ENCODE assay signal across 21 mouse cellular contexts in genomic region chr11:113668857-113669256, GRCm38 (mm10). TPM values are rescaled to one million over a fixed set of nuclear protein-coding genes. Genes with fewer than 3 reads are reported as not detected.
DNase-seq lines count a peak whose midpoint lies in the region; ATAC-seq and TF ChIP-seq lines count a peak whose summit lies in the region.
"Had no signal": no experiment of that assay in that cellular context is flagged by ENCODE, and none has a peak within 500 bp of the region (broad histone marks: within the 10 kb centered on the region; RNA-seq: fewer than 3 reads in every experiment).

No protein-coding gene starts in this region.

- H3K36me3 ChIP-seq in heart, embryonic 13.5 days = peaks cover 81% of the 10 kb centered on the region
- peaks cover 49% of the 10 kb centered on the region for H3K36me3 ChIP-seq in limb, embryonic 15.5 days
- H3K36me3 ChIP-seq in limb, embryonic 10.5 days = peaks cover 85% of the 10 kb centered on the region
- H3K36me3 ChIP-seq in stomach, embryonic 15.5 days = peaks cover 21% of the 10 kb centered on the region; the same call in 1 of the 2 replicates
- no peaks in the 10 kb centered on the region; the same call in 1 of the 2 replicates for H3K36me3 ChIP-seq in stomach, postnatal 0 days (ENCODE audit: control insufficient read depth, insufficient read depth, low read length)

- no peak overlapping the region for H3K4me3 ChIP-seq in heart, embryonic 13.5 days
- no peak overlapping the region for H3K4me3 ChIP-seq in limb, embryonic 15.5 days
- H3K4me3 ChIP-seq in limb, embryonic 10.5 days = no peak overlapping the region
- H3K4me3 ChIP-seq in stomach, embryonic 15.5 days (replicated peaks) = no peak overlapping the region
- no peak overlapping the region for H3K4me3 ChIP-seq in stomach, postnatal 0 days (ENCODE audit: low read depth, low read length)
- H3K4me3 ChIP-seq: forebrain, embryonic 15.5 days; heart, adult 2 months; heart, embryonic 12.5 days; hindbrain, embryonic 15.5 days had no signal

- no peak overlapping the region for H3K27ac ChIP-seq in heart, embryonic 13.5 days (replicated peaks)
- 0 out of 2 replicates have a peak overlapping the region, but pooled peaks have one; percentile 6 for H3K27ac ChIP-seq in limb, embryonic 15.5 days
- H3K27ac ChIP-seq in limb, embryonic 10.5 days = no peak overlapping the region
- H3K27ac ChIP-seq in stomach, embryonic 15.5 days = peak overlapping the region; percentile 85; the same call in 1 of the 2 replicates
- no peak overlapping the region; the same call in 1 of the 2 replicates for H3K27ac ChIP-seq in stomach, postnatal 0 days (replicated peaks)
- H3K27ac ChIP-seq: forebrain, embryonic 15.5 days; heart, adult 2 months; hindbrain, embryonic 15.5 days had no signal

- H3K9ac ChIP-seq in heart, embryonic 13.5 days = 0 out of 2 replicates have a peak overlapping the region, but pooled peaks have one; percentile 21
- no peak overlapping the region for H3K9ac ChIP-seq in limb, embryonic 15.5 days
- H3K9ac ChIP-seq in stomach, embryonic 15.5 days = no peak overlapping the region
- H3K9ac ChIP-seq in stomach, postnatal 0 days (ENCODE audit: low read length) = no peak overlapping the region
- H3K9ac ChIP-seq: forebrain, embryonic 15.5 days; heart, embryonic 12.5 days; hindbrain, embryonic 15.5 days had no signal

- H3K4me2 ChIP-seq in heart, embryonic 13.5 days = no peak overlapping the region
- no peak overlapping the region for H3K4me2 ChIP-seq in limb, embryonic 15.5 days
- no peak overlapping the region for H3K4me2 ChIP-seq in stomach, embryonic 15.5 days
- no peak overlapping the region for H3K4me2 ChIP-seq in stomach, postnatal 0 days (replicated peaks; ENCODE audit: low read depth)
- H3K4me2 ChIP-seq: forebrain, embryonic 15.5 days; heart, embryonic 12.5 days; hindbrain, embryonic 15.5 days had no signal

- TF ChIP-seq EP300 in stomach, postnatal 0 days (optimal IDR thresholded peaks at IDR 0.05) = no peak

- H3K4me1 ChIP-seq in heart, embryonic 13.5 days = peaks cover 46% of the 10 kb centered on the region
- peaks cover 7% of the 10 kb centered on the region; the same call in 1 of the 2 replicates for H3K4me1 ChIP-seq in limb, embryonic 15.5 days
- peaks cover 7% of the 10 kb centered on the region for H3K4me1 ChIP-seq in limb, embryonic 10.5 days
- peaks cover 11% of the 10 kb centered on the region for H3K4me1 ChIP-seq in stomach, embryonic 15.5 days
- peaks cover 3% of the 10 kb centered on the region for H3K4me1 ChIP-seq in stomach, postnatal 0 days (replicated peaks; ENCODE audit: control insufficient read depth, insufficient read depth)

- H3K9me3 ChIP-seq in heart, embryonic 13.5 days = no peaks in the 10 kb centered on the region
- H3K9me3 ChIP-seq in limb, embryonic 15.5 days = no peaks in the 10 kb centered on the region
- H3K9me3 ChIP-seq in limb, embryonic 10.5 days (replicated peaks) = no peaks in the 10 kb centered on the region
- no peaks in the 10 kb centered on the region for H3K9me3 ChIP-seq in stomach, embryonic 15.5 days
- H3K9me3 ChIP-seq in stomach, postnatal 0 days (ENCODE audit: control insufficient read depth, low read length) = no peaks in the 10 kb centered on the region
- H3K9me3 ChIP-seq: forebrain, embryonic 15.5 days; heart, embryonic 12.5 days; hindbrain, embryonic 15.5 days had no signal

- H3K27me3 ChIP-seq in heart, embryonic 13.5 days (replicated peaks) = no peaks in the 10 kb centered on the region
- H3K27me3 ChIP-seq in limb, embryonic 15.5 days = no peaks in the 10 kb centered on the region
- H3K27me3 ChIP-seq in limb, embryonic 10.5 days (ENCODE audit: low read depth, poor library complexity, severe bottlenecking) = no peaks in the 10 kb centered on the region
- no peaks in the 10 kb centered on the region for H3K27me3 ChIP-seq in stomach, embryonic 15.5 days (replicated peaks)
- H3K27me3 ChIP-seq in stomach, postnatal 0 days (ENCODE audit: control insufficient read depth, insufficient read depth, low read length) = no peaks in the 10 kb centered on the region
- H3K27me3 ChIP-seq: CH12.LX; forebrain, embryonic 15.5 days; heart, embryonic 12.5 days; hindbrain, embryonic 15.5 days; Patski had no signal

- no peak for ATAC-seq in heart, embryonic 13.5 days (ENCODE audit: extremely low read depth, insufficient number of reproducible peaks, low FRiP score, low TSS enrichment)
- no peak for ATAC-seq in limb, embryonic 15.5 days (ENCODE audit: insufficient number of reproducible peaks, low FRiP score, low TSS enrichment, low read depth)
- ATAC-seq in stomach, embryonic 15.5 days (ENCODE audit: insufficient read depth, low FRiP score, low read depth) = no peak
- ATAC-seq in stomach, postnatal 0 days (ENCODE audit: low FRiP score, low TSS enrichment) = no peak
- ATAC-seq: activated CD4-positive, CD25-positive, alpha-beta regulatory T cell, adult 4 months; forebrain, embryonic 15.5 days; Patski had no signal

- 79% methylated on average over 5 of the region's 5 CpGs for WGBS in heart, embryonic 13.5 days
- 87% methylated on average over 5 of the region's 5 CpGs for WGBS in limb, embryonic 15.5 days
- WGBS in limb, embryonic 10.5 days = 95% methylated on average over 5 of the region's 5 CpGs
- WGBS in stomach, embryonic 15.5 days = 83% methylated on average over 5 of the region's 5 CpGs
- WGBS in stomach, postnatal 0 days = 76% methylated on average over 5 of the region's 5 CpGs

- TF ChIP-seq CTCF in stomach, postnatal 0 days (IDR thresholded peaks at IDR 0.05; ENCODE audit: low read depth) = no peak

- DNase-seq in heart, adult 8-10 months (ENCODE audit: low spot score) = no peak
- DNase-seq in limb, embryonic 10.5 days (ENCODE audit: low spot score) = no peak
- no peak for DNase-seq in stomach, postnatal 0 days (ENCODE audit: low spot score)
- DNase-seq in right cerebral cortex, postnatal 4 days = no peak
- DNase-seq: adrenal gland, postnatal 14 days; cerebellum, adult 18-20 months; cerebellum, adult 9-11 months; cerebellum, postnatal 36 days; gastrocnemius, postnatal 14 days; heart, adult 2 months; heart, postnatal 36 days had no signal

RNA-seq across cellular contexts. Expression of gene Fam104a, which starts 15.1 kb away (rescaled TPM):
- 43.9 and 46.5 TPM in 2 replicates for polyA plus RNA-seq in heart, embryonic 13.5 days (2015; fragmentation: Nextera tagmentation; extraction: Ambion mirVana)
- total RNA-seq in heart, adult 8-10 months (2022) = 10 to 100 TPM; 15.0 to 16.7 (median 15.8) TPM
- 45.6 and 46.0 TPM in 2 replicates for polyA plus RNA-seq in limb, embryonic 15.5 days (2015; fragmentation: Nextera tagmentation; extraction: Ambion mirVana)
- polyA plus RNA-seq in limb, embryonic 10.5 days (2016; fragmentation: Nextera tagmentation; extraction: Ambion mirVana) = 55.0 and 55.4 TPM in 2 replicates
- 43.8 and 49.8 TPM in 2 replicates for polyA plus RNA-seq in stomach, embryonic 15.5 days (2015; fragmentation: Nextera tagmentation; extraction: Ambion mirVana)
- polyA plus RNA-seq in stomach, postnatal 0 days (2015; fragmentation: Nextera tagmentation; extraction: Ambion mirVana) = 34.2 and 34.3 TPM in 2 replicates

RNA-seq across cellular contexts. Expression of gene D11Wsu47e, which starts 15.4 kb away (rescaled TPM):
- 15.1 and 16.0 TPM in 2 replicates for polyA plus RNA-seq in heart, embryonic 13.5 days (2015; fragmentation: Nextera tagmentation; extraction: Ambion mirVana)
- 1 to 10 TPM; 5.9 to 8.4 (median 6.8) TPM for total RNA-seq in heart, adult 8-10 months (2022)
- 19.2 and 21.5 TPM in 2 replicates for polyA plus RNA-seq in limb, embryonic 15.5 days (2015; fragmentation: Nextera tagmentation; extraction: Ambion mirVana)
- polyA plus RNA-seq in limb, embryonic 10.5 days (2016; fragmentation: Nextera tagmentation; extraction: Ambion mirVana) = 26.7 and 28.4 TPM in 2 replicates
- 20.0 and 20.7 TPM in 2 replicates for polyA plus RNA-seq in stomach, embryonic 15.5 days (2015; fragmentation: Nextera tagmentation; extraction: Ambion mirVana)
- 8.7 and 9.7 TPM in 2 replicates for polyA plus RNA-seq in stomach, postnatal 0 days (2015; fragmentation: Nextera tagmentation; extraction: Ambion mirVana)

RNA-seq across cellular contexts. Expression of gene Slc39a11, which starts 19.0 kb away (rescaled TPM):
- 15.2 and 16.8 TPM in 2 replicates for polyA plus RNA-seq in heart, embryonic 13.5 days (2015; fragmentation: Nextera tagmentation; extraction: Ambion mirVana)
- 1 to 10 TPM; 2.8 to 4.4 (median 4.0) TPM for total RNA-seq in heart, adult 8-10 months (2022)
- polyA plus RNA-seq in limb, embryonic 15.5 days (2015; fragmentation: Nextera tagmentation; extraction: Ambion mirVana) = 30.0 and 30.1 TPM in 2 replicates
- polyA plus RNA-seq in limb, embryonic 10.5 days (2016; fragmentation: Nextera tagmentation; extraction: Ambion mirVana) = 14.2 and 15.7 TPM in 2 replicates
- 37.1 and 46.6 TPM in 2 replicates for polyA plus RNA-seq in stomach, embryonic 15.5 days (2015; fragmentation: Nextera tagmentation; extraction: Ambion mirVana)
- polyA plus RNA-seq in stomach, postnatal 0 days (2015; fragmentation: Nextera tagmentation; extraction: Ambion mirVana) = 56.6 and 58.0 TPM in 2 replicates

RNA-seq across cellular contexts. Expression of gene Cog1, which starts 19.9 kb away (rescaled TPM):
- polyA plus RNA-seq in heart, embryonic 13.5 days (2015; fragmentation: Nextera tagmentation; extraction: Ambion mirVana) = 15.5 and 16.6 TPM in 2 replicates
- 10 to 100 TPM; 21.0 to 26.0 (median 22.8) TPM for total RNA-seq in heart, adult 8-10 months (2022)
- 24.9 and 25.4 TPM in 2 replicates for polyA plus RNA-seq in limb, embryonic 15.5 days (2015; fragmentation: Nextera tagmentation; extraction: Ambion mirVana)
- 26.3 and 31.1 TPM in 2 replicates for polyA plus RNA-seq in limb, embryonic 10.5 days (2016; fragmentation: Nextera tagmentation; extraction: Ambion mirVana)
- 23.1 and 25.3 TPM in 2 replicates for polyA plus RNA-seq in stomach, embryonic 15.5 days (2015; fragmentation: Nextera tagmentation; extraction: Ambion mirVana)
- 14.4 and 15.3 TPM in 2 replicates for polyA plus RNA-seq in stomach, postnatal 0 days (2015; fragmentation: Nextera tagmentation; extraction: Ambion mirVana)

RNA-seq across cellular contexts. Expression of gene Cpsf4l, which starts 41.0 kb away (rescaled TPM):
- polyA plus RNA-seq in heart, embryonic 13.5 days (2015; fragmentation: Nextera tagmentation; extraction: Ambion mirVana) = 0.24 TPM in 1 of 2 replicates, not detected in the other
- not detected for total RNA-seq in heart, adult 8-10 months (2022)
- 0.92 and 1.3 TPM in 2 replicates for polyA plus RNA-seq in limb, embryonic 15.5 days (2015; fragmentation: Nextera tagmentation; extraction: Ambion mirVana)
- polyA plus RNA-seq in limb, embryonic 10.5 days (2016; fragmentation: Nextera tagmentation; extraction: Ambion mirVana) = 0.67 and 0.90 TPM in 2 replicates
- 0.23 and 0.42 TPM in 2 replicates for polyA plus RNA-seq in stomach, embryonic 15.5 days (2015; fragmentation: Nextera tagmentation; extraction: Ambion mirVana)
- polyA plus RNA-seq in stomach, postnatal 0 days (2015; fragmentation: Nextera tagmentation; extraction: Ambion mirVana) = 0.16 and 0.19 TPM in 2 replicates
- total RNA-seq: gastrocnemius, adult 18-20 months; gastrocnemius, postnatal 14 days; heart, adult 2 months; heart, postnatal 36 days had no signal
- polyA plus RNA-seq: heart, adult 2 months; heart, embryonic 12.5 days had no signal

Comparison
In these comparisons a context has a peak if more than half of its experiments do, and no peak if none do; other contexts are left out.
1. H3K27ac ChIP-seq: peak in limb, embryonic 15.5 days (single experiment) and stomach, embryonic 15.5 days (single experiment); none in heart, embryonic 13.5 days (single experiment), limb, embryonic 10.5 days (single experiment) and stomach, postnatal 0 days (single experiment).